Mouse (Mus musculus) testis, postnatal 10 days (tissue): Measurements from ENCODE around the gene Kat7.

Experiments used
- DNase-seq: peaks from one replicate; pipeline ENCODE4 v3.0.0; 2021; ENCODE audit warnings: low spot score

The Kat7 gene

GRCm38 (mm10) chr11:95279061-95279659 is 30.9 kb downstream of the Kat7 start:
- no peak for DNase-seq

- DNase-seq, result no peak
Observed at GRCm38 (mm10) chr11:95276056-95276455, 34.0 kb downstream of the Kat7 start.

DNA sequence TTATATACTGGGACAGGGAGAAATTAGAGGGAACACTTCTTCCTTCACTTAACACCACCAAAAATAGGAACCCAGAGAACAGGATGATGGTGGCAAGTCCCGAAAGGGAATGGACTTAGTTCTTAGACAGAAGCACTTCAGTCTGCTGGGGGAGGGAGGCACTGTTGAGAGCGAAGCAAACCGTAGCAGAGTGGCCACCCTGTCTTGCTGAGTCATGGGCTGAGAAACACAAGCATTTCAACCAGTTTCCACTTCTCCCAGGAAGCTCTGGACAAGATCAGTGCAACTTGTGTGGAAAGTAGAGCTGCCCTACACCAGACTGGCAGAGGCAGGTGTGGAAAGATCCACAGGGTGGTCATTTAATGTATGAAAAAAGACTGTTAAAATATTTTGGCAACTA is 35.4 kb downstream of the Kat7 start:
- no peak for DNase-seq

- no peak for DNase-seq
Observed at GRCm38 (mm10) chr11:95273661-95274060, 36.4 kb downstream of the Kat7 start.

DNA sequence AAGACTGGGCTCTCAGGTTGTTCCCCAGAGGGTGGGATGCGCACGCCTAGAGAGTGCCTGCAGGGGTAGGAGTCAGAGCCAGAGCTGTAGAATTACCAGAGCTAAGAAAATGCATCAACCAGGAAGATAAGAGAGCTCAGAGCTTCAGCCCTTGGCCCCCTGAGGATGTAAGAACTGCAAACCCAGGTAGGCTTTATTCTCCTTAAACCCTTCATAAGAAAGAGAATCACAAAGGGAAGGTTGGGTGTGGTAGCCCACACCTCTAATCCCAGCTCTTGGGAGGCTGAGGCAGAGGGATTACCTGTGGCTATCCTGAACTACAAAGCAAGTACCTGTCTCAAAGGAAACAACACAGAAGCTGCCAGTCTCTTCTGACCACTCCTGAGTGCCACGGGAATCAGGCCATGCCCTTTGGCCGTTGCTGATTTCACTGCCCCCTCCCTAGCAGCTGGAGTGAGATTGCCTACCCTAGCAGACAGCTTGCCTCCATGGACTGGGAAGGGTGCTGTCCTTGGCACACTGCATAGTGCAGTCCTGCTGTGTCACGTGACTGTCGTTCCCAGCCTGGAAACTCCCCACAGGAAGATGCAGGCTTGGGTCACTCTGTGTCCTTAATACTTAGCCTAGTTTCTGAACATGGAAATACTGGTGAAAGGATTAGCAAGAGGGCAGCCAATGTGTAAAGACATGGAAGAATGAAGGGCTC is 43.4 kb downstream of the Kat7 start:
- DNase-seq, result no peak

GRCm38 (mm10) chr11:95264455-95265013 is 45.5 kb downstream of the Kat7 start:
- DNase-seq, result no peak

GRCm38 (mm10) chr11:95263816-95264454 is 46.1 kb downstream of the Kat7 start:
- DNase-seq, result no peak

GRCm38 (mm10) chr11:95261178-95261751 is 48.8 kb downstream of the Kat7 start, which contains the start of gene Tac4:
Gene Tac4 (plus strand): TSS chr11:95261529.
- DNase-seq, result no peak

DNA sequence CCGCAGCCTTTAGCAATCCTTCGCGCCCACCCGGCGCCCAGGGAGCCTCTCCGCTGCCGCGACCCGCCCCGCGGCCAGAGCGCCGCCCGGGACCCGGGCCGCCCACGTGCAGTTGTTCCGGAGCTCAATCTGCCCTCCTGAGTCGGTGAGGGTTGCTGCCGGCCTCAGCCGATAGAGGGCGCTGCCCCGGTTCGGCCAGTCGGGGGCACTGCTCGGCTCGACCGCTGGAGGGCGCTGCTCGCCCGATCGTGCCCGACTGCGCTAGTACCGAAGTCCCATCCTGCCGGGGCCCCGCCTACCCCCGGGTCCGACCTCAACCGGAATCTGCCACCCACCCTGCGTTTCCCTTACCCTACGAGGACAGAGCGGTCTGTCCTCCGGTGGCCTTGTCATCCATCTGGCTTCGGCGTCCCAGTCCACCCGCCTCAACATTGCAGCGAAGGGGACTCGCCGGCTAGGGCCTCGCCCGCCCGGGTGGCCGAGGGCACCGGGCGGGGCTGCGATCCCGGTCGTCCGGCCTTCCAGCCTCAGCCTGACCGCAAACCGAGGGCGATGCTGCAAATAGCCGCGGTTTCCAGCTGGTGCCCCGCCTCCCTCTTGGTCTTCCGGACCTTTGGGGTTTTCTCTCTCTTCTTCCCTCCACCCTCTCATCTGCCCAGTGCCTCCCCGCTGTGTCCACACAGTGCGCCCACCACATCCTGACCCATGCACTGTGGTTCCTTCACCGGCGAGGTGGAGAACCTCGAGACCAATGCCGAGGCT is 50.8 kb downstream of the Kat7 start:
- peak; percentile 97 for DNase-seq

DNA sequence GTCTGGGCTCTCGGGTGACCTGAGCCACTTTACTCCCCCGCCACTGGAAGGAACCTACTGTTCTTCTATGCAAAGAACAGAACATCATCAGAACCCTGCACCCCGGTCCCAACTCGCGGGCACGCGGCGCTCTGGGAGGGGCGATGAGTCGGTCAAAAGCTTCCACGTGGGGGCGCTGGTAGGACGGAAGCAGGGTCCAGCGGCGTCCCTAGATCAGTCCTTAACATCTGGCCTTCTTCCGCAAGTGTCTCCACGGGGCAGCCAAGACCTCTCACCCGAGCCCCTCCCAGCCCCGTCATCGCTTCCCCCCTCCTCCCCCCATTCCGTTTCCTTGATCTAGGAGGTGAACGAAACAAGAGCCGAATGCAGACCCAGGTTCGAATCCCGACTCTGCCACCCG is 51.6 kb downstream of the Kat7 start:
- DNase-seq, result peak; percentile 95

GRCm38 (mm10) chr11:95257930-95258329 is 52.1 kb downstream of the Kat7 start:
- DNase-seq, result no peak

- DNase-seq, result no peak
Observed at GRCm38 (mm10) chr11:95255747-95256146, 54.3 kb downstream of the Kat7 start.

DNA sequence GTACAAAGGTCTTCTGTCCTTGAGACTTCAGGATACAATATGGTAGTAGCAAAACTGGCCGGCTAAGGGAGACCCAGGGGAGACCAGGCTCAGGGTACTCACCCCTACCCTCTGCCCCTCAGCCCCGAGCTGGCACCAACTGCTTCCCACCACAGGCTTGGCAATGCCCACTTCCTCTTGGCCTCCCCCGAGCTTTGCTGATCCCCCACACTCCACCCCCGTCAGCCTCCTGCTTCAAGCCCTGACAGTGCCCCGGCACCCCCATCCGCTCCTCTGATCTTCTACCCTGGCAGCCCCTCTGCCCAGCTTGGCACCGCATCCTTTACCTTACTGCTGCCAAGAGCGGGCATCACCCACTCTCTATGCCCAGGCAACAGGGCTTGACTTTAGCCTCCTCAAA is 55.9 kb downstream of the Kat7 start:
- no peak for DNase-seq

DNA sequence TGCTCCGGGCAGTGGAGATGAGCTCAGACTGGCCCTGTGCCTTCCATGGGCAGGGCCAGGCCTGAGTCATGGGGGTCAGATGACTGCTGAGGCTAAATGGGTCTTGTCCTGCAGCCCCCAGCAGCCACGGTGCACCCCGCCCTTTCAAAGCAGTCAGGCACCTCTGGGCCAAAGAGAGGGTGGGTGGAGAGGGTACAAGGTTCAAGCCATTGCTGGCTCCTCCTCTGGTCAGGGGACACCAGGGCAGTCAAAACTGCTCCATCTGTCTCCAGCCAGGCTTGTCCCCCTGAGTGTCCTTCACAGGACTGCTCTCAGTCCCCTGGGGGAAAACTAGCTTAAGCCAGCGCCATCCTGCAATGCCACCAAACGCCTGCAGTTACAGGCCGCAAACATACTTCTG is 57.9 kb downstream of the Kat7 start:
- no peak for DNase-seq

DNA sequence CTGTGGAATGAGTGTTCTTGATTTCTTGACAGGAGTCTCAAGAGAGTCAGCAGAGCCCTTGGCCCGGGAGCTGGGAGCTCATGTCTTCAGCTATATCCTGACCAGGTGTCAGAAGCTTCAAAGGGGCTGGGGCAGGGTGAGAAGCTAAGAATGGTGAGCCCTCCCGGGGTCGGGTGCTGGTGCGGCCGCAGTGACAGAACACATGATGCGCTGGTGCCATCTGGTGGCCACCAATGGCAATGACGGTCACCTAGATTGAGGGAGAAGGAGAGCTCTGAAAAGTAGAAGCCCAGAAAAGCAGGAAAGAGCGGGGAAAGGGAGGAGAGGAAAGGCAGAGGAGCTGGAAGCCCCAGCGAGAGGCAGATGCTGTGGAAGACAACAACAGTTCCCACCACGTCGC is 58.8 kb downstream of the Kat7 start:
- DNase-seq, result peak; percentile 88

DNA sequence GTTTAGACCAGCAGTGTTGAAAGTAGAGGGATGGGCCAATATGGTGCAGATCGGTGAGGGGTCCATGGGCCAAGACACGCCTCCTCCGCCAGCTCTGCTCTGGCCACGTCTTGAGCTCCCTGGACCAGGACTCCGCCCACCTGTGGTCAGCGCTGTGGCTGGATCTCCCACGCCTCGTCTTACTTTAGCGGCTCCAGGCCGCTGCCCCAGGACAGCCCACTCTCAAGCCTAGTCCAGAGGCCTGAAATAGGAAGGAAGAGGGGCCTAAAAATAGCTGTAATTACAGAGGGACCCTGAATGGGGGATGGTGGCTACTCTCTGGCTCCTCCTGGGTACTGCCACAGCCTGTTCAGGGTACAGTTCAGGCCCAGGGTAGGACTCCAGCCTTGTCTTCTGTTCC is 59.9 kb downstream of the Kat7 start:
- no peak for DNase-seq

DNA sequence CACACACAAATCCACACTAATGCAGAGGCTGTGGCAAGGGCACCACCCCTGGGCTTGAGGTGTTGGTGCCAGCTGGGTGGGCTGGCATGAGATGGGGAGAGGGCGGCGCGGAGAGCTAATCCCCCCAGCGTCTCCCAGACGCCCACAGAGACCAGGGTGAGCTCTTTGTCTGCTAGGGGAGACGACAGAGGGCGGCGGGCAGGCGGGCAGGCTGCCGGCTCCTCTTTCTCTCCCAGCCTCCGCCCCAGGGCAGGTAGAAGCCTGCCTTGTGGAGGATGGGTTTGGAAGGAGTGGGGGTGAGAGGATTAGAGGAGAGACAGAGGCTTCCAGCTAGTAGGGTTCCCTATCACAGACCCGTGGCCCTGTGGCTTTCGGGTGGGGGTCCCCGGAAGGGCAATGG is 63.0 kb downstream of the Kat7 start:
- DNase-seq, result no peak

GRCm38 (mm10) chr11:95245456-95245855 is 64.6 kb downstream of the Kat7 start:
- DNase-seq, result no peak

DNA sequence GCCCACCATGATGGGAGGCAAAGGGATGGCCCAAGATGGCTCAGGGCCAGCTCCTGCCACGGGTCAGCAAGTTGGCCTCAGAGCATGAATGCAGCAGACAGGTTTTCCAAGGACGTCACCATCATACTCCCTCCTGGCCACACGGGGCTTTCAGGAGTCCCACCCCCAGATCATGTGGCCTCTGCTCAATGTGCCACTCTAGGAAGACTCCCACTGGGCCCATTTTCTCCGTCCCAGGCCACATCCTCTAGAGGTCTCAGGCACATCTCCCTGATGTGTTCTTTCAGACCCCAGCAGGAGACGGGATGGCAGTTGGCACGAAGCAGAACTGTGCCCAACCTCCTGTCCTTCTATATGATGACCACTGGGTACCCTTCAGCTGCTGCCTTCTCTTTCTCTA is 67.4 kb downstream of the Kat7 start:
- no peak for DNase-seq

GRCm38 (mm10) chr11:95238477-95238876 is 71.6 kb downstream of the Kat7 start:
- no peak for DNase-seq

DNA sequence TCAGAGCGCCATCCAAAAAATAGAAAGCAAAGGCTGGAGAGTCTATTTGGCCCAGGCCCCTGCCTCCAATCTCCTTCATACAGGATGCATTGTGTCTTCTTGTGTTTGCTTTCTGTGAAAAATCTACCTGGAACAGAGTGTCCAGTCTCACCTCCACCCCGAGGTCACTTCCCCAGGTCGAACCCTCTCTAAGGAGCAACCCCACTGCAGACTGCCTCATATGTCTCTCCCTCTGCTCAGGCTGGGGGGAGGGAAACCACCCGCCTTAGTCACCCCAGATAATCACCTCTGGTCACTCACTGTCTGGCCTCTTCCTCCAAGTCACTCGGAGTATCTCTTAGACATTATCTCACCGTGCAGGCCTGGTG is 77.7 kb downstream of the Kat7 start:
- no peak for DNase-seq

- peak; percentile 89 for DNase-seq
Observed at GRCm38 (mm10) chr11:95231688-95232328, 78.2 kb downstream of the Kat7 start.
